Mouse (Mus musculus) ES-E14 (cell line): ENCODE results near the gene Magi3.

Experiments used
- CHD2 ChIP-seq: IDR thresholded peaks from 2 replicates; pipeline ENCODE4 v1.6.1; 2014; ENCODE audit warnings: mild to moderate bottlenecking, low read depth, low read length, inconsistent platforms
- HCFC1 ChIP-seq: IDR thresholded peaks from 2 replicates; pipeline ENCODE4 v1.6.1; 2012; ENCODE audit warnings: low read length, inconsistent platforms, borderline replicate concordance; ENCODE audit not compliant: insufficient read depth
- ZC3H11A ChIP-seq: IDR thresholded peaks from 2 replicates; pipeline ENCODE4 v1.6.1; 2012; ENCODE audit warnings: low read depth, mild to moderate bottlenecking, inconsistent platforms, low read length, borderline replicate concordance

DNA sequence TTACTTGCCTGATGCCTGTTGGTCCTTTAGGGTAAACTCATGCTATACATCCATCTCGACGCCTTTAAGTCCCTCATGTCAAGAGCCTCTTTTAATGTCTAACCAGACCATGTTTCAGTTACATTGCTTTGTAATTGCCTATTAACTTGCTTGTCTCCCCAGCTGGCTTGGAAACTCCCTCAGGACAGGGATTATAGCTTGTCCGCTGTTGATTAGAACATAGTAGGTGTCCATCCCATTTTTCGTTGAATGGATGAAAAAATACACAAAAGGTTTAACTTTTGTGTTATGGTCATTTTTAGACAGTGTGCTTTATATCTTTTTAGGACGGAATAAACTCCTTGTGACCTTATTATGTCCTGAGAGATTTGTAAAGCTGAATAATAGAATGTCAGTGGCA, 40.0 kb upstream of the Magi3 start:
- TF ChIP-seq CHD2 (no peak), HCFC1 (no peak), ZC3H11A (no peak)
